Mouse (Mus musculus) small intestine, adult 2 months (tissue): ENCODE results near the gene Ctcf.

Source experiments
- CTCF ChIP-seq: fragments of 200-500 bp; IDR thresholded peaks from 2 replicates; pipeline ENCODE4 v1.5.1; 2012; ENCODE audit warnings: low read depth, mild to moderate bottlenecking, control low read depth, inconsistent platforms, low read length, moderate library complexity, mixed read lengths; ENCODE audit not compliant: insufficient replicate concordance, insufficient read length; ENCODE audit errors: extremely low read depth
- POLR2A ChIP-seq: fragments of 200-500 bp; IDR thresholded peaks from 2 replicates; pipeline ENCODE4 v1.6.1; 2012; ENCODE audit warnings: low read depth, mild to moderate bottlenecking, control low read depth, inconsistent platforms, low read length, moderate library complexity

GRCm38 (mm10) chr8:105620211-105620610 lies 16.2 kb upstream of the Ctcf start:
- TF ChIP-seq POLR2A (no peak), CTCF (no peak)
